In genomic region chr13:99236222-99236621, GRCm38 (mm10) we compare ENCODE assay signal across 17 mouse cellular contexts. TPM values are rescaled to one million over a fixed set of nuclear protein-coding genes. Genes with fewer than 3 reads are reported as not detected.
DNase-seq lines count a peak whose midpoint lies in the region; ATAC-seq and TF ChIP-seq lines count a peak whose summit lies in the region.
"Had no signal": no experiment of that assay in that cellular context is flagged by ENCODE, and none has a peak within 500 bp of the region (broad histone marks: within the 10 kb centered on the region; RNA-seq: fewer than 3 reads in every experiment).

No protein-coding gene starts in this region.

- H3K36me3 ChIP-seq in heart, embryonic 13.5 days = no peaks in the 10 kb centered on the region
- no peaks in the 10 kb centered on the region for H3K36me3 ChIP-seq in kidney, postnatal 0 days (ENCODE audit: insufficient read depth, low read length)
- no peaks in the 10 kb centered on the region for H3K36me3 ChIP-seq in neural tube, embryonic 13.5 days

- no peak for DNase-seq in heart, postnatal 10 days
- no peak for DNase-seq in kidney, postnatal 0 days (ENCODE audit: low spot score)
- DNase-seq in kidney, adult 11 months = no peak
- no peak for DNase-seq in neural tube, embryonic 10.5 days (ENCODE audit: extremely low spot score, low spot score)
- DNase-seq in cerebellum, postnatal 4 days (ENCODE audit: low spot score in 2 of 2) = no peak
- DNase-seq in right cerebral cortex, adult 2 months (ENCODE audit: low spot score in 2 of 2) = no peak
- DNase-seq: adrenal gland, adult 2 months; cerebellum, adult 2 months; gastrocnemius, postnatal 36 days; layer of hippocampus, postnatal 36 days; thymus, adult 18-20 months had no signal

- whole genome bisulfite sequencing in heart, embryonic 13.5 days = 88% methylated on average over 2 of the region's 2 CpGs
- WGBS in kidney, postnatal 0 days = 68% methylated on average over 2 of the region's 2 CpGs
- 95% methylated on average over 2 of the region's 2 CpGs for WGBS in neural tube, embryonic 13.5 days

- H3K9ac ChIP-seq in heart, embryonic 13.5 days = no peak overlapping the region
- no peak overlapping the region for H3K9ac ChIP-seq in kidney, postnatal 0 days (ENCODE audit: low read depth, low read length)
- no peak overlapping the region for H3K9ac ChIP-seq in neural tube, embryonic 13.5 days

- ATAC-seq in heart, embryonic 13.5 days (ENCODE audit: extremely low read depth, insufficient number of reproducible peaks, low FRiP score, low TSS enrichment) = no peak
- ATAC-seq in kidney, postnatal 0 days (replicated peaks; ENCODE audit: low FRiP score, low read depth) = no peak
- ATAC-seq in neural tube, embryonic 13.5 days (ENCODE audit: low read depth) = no peak
- ATAC-seq: hindbrain, postnatal 0 days had no signal

- no peaks in the 10 kb centered on the region for H3K9me3 ChIP-seq in heart, embryonic 13.5 days
- no peaks in the 10 kb centered on the region for H3K9me3 ChIP-seq in kidney, postnatal 0 days (replicated peaks; ENCODE audit: low read length)
- H3K9me3 ChIP-seq in neural tube, embryonic 13.5 days = no peaks in the 10 kb centered on the region

- intact Hi-C loops in heart, postnatal 10 days (cut with DNase I) = loop anchor here (5.0 kb wide), 1 partner anchor 109 kb away; no protein-coding TSS in a partner anchor

- H3K4me1 ChIP-seq in heart, embryonic 13.5 days = peaks cover 53% of the 10 kb centered on the region
- H3K4me1 ChIP-seq in kidney, postnatal 0 days (replicated peaks; ENCODE audit: insufficient read depth, low read length) = peaks cover 18% of the 10 kb centered on the region
- peaks cover 27% of the 10 kb centered on the region for H3K4me1 ChIP-seq in neural tube, embryonic 13.5 days (replicated peaks)

- H3K4me3 ChIP-seq in heart, embryonic 13.5 days = no peak overlapping the region
- H3K4me3 ChIP-seq in kidney, postnatal 0 days (replicated peaks; ENCODE audit: low read depth, low read length) = no peak overlapping the region
- no peak overlapping the region for H3K4me3 ChIP-seq in neural tube, embryonic 13.5 days

- H3K4me2 ChIP-seq in heart, embryonic 13.5 days = no peak overlapping the region
- no peak overlapping the region for H3K4me2 ChIP-seq in kidney, postnatal 0 days (ENCODE audit: low read length)
- no peak overlapping the region for H3K4me2 ChIP-seq in neural tube, embryonic 13.5 days
- H3K4me2 ChIP-seq: liver, embryonic 11.5 days had no signal

- no peaks in the 10 kb centered on the region for H3K27me3 ChIP-seq in heart, embryonic 13.5 days (replicated peaks)
- H3K27me3 ChIP-seq in kidney, postnatal 0 days (ENCODE audit: insufficient read depth, low read length) = no peaks in the 10 kb centered on the region
- H3K27me3 ChIP-seq in neural tube, embryonic 13.5 days = no peaks in the 10 kb centered on the region

- TF ChIP-seq CTCF in kidney, postnatal 0 days (IDR thresholded peaks at IDR 0.05; ENCODE audit: low read depth) = no peak

- H3K27ac ChIP-seq in heart, embryonic 13.5 days (replicated peaks) = peak overlapping the region; percentile 95
- H3K27ac ChIP-seq in kidney, postnatal 0 days = peak overlapping the region; percentile 31; the same call in 1 of the 2 replicates
- 0 out of 2 replicates have a peak overlapping the region, but pooled peaks have one; percentile 18 for H3K27ac ChIP-seq in neural tube, embryonic 13.5 days (replicated peaks)
- H3K27ac ChIP-seq: hindbrain, postnatal 0 days; macrophage had no signal

RNA-seq across cellular contexts. Expression of gene Zfp366, which starts 51.6 kb away (rescaled TPM):
- 0.25 and 0.31 TPM in 2 replicates for polyA plus RNA-seq in heart, embryonic 13.5 days (2015; fragmentation: Nextera tagmentation; extraction: Ambion mirVana)
- total RNA-seq in heart, postnatal 10 days (2021) = 10 to 100 TPM; 13.4 to 16.9 TPM
- 0.98 and 1.2 TPM in 2 replicates for polyA plus RNA-seq in kidney, postnatal 0 days (2015; fragmentation: Nextera tagmentation; extraction: Ambion mirVana)
- 0.56 and 0.92 TPM in 2 replicates for polyA plus RNA-seq in neural tube, embryonic 13.5 days (2015; fragmentation: Nextera tagmentation; extraction: Ambion mirVana)
- polyA plus RNA-seq: C2C12 had no signal

Comparison
In these comparisons a context has a peak if more than half of its experiments do, and no peak if none do; other contexts are left out.
1. H3K27ac ChIP-seq: peak in every context shown above with its lines; median percentile 95 in heart, embryonic 13.5 days; 31 in kidney, postnatal 0 days; 18 in neural tube, embryonic 13.5 days.